ENCODE assay signal across 22 mouse cellular contexts in genomic region chr15:77280130-77280529, GRCm38 (mm10).
"Had no signal": no experiment of that assay in that cellular context is flagged by ENCODE, and none has a peak within 500 bp of the region (broad histone marks: within the 10 kb centered on the region; RNA-seq: fewer than 3 reads in every experiment).

No protein-coding gene starts in this region.

- H3K27me3 ChIP-seq: liver, embryonic 13.5 days; liver, embryonic 15.5 days; lung, embryonic 15.5 days; midbrain, embryonic 12.5 days; neural tube, embryonic 13.5 days; neural tube, embryonic 15.5 days; stomach, embryonic 15.5 days had no signal

- H3K9me3 ChIP-seq: liver, embryonic 13.5 days; liver, embryonic 15.5 days; lung, embryonic 15.5 days; megakaryocyte, embryonic 14.5 days; midbrain, embryonic 12.5 days; neural tube, embryonic 13.5 days; neural tube, embryonic 15.5 days; stomach, embryonic 15.5 days had no signal

- H3K36me3 ChIP-seq: liver, embryonic 13.5 days; liver, embryonic 15.5 days; lung, embryonic 15.5 days; midbrain, embryonic 12.5 days; neural tube, embryonic 13.5 days; neural tube, embryonic 15.5 days; stomach, embryonic 15.5 days had no signal

- H3K27ac ChIP-seq: liver, embryonic 13.5 days; liver, embryonic 15.5 days; lung, embryonic 15.5 days; macrophage; midbrain, embryonic 12.5 days; neural tube, embryonic 13.5 days; neural tube, embryonic 15.5 days; stomach, embryonic 15.5 days; stomach, postnatal 0 days had no signal

- H3K4me2 ChIP-seq: liver, embryonic 11.5 days; liver, embryonic 13.5 days; liver, embryonic 15.5 days; lung, embryonic 15.5 days; midbrain, embryonic 12.5 days; neural tube, embryonic 13.5 days; neural tube, embryonic 15.5 days; stomach, embryonic 15.5 days had no signal

- H3K4me3 ChIP-seq: liver, embryonic 13.5 days; liver, embryonic 15.5 days; lung, embryonic 15.5 days; megakaryocyte, embryonic 14.5 days; midbrain, embryonic 12.5 days; neural tube, embryonic 13.5 days; neural tube, embryonic 15.5 days; stomach, embryonic 15.5 days had no signal

- DNase-seq: liver, embryonic 13.5 days; liver, postnatal 0 days; lung, adult 2 months; midbrain, embryonic 14.5 days; right cerebral cortex, adult 18-20 months; right cerebral cortex, postnatal 25 days; right cerebral cortex, postnatal 4 days; spleen, adult 18-20 months; thymus, adult 2 months; thymus, postnatal 25 days; thymus, postnatal 4 days had no signal

- H3K4me1 ChIP-seq: liver, embryonic 15.5 days; megakaryocyte, embryonic 14.5 days had no signal

- ATAC-seq: liver, postnatal 0 days; midbrain, embryonic 16.5 days had no signal

- H3K9ac ChIP-seq: liver, embryonic 13.5 days; liver, embryonic 15.5 days; liver, postnatal 0 days; lung, embryonic 15.5 days; midbrain, embryonic 12.5 days; neural tube, embryonic 13.5 days; neural tube, embryonic 15.5 days; stomach, embryonic 15.5 days had no signal
